Mouse (Mus musculus): ENCODE data around the gene Pappa.

Gene Pappa

DNA sequence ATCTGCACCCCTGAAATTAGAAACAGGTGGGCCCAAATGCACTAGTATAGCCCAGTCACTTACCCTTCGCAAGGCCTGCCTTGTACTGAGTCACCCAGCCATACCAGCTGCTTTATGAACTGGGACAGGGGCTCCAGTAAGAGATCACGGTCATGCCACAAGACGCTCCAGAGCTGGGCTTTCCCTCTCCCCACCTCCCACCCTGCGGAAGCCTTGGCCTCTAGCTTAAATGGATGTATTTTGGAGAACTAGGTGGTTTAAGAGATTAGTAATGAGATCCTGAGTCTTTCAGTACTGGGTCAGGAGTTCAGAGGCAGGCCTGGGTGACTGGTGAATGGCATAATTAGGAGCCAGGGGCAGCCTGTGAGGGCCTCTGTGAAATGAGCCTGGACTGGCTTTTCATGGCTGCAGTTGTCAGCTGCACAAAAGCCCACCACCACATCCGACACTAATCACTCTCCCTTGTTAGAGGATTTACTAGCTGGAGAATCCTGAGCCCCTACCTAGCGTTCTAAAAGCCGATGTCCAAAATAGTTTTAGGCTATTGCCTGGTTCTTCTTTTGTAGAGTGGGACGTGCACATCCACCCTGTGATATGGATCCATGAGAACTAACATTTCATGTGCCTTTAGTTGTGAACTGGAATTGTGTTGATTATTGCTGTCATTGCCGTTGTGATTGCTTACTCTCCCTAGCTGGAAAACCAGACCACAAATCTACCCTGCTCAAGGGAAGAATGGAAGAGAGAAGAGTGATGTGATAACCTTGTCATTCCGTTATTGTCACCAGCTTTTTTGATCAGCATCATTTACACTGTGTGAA lies 154.7 kb downstream of the Pappa start:
- DNase-seq: no peak

DNA sequence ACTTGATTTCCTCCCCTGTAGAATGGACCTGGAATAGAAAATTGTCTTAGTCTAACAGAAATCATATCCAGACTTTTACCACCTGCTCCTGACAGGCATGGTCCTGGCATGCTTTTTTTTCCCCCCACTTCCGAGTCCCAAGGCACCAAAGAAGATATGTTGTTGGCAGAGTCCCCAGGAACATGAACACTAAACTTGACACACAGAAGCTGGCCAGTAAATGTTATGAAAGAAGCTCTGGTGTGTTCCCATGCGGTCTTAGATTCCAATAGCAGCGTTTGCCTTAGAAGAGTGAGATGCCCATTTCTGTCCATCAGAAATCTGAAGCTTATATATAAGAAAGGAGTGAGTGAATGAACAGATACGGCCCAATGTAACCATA lies 155.3 kb downstream of the Pappa start:
- no peak for DNase-seq

DNA sequence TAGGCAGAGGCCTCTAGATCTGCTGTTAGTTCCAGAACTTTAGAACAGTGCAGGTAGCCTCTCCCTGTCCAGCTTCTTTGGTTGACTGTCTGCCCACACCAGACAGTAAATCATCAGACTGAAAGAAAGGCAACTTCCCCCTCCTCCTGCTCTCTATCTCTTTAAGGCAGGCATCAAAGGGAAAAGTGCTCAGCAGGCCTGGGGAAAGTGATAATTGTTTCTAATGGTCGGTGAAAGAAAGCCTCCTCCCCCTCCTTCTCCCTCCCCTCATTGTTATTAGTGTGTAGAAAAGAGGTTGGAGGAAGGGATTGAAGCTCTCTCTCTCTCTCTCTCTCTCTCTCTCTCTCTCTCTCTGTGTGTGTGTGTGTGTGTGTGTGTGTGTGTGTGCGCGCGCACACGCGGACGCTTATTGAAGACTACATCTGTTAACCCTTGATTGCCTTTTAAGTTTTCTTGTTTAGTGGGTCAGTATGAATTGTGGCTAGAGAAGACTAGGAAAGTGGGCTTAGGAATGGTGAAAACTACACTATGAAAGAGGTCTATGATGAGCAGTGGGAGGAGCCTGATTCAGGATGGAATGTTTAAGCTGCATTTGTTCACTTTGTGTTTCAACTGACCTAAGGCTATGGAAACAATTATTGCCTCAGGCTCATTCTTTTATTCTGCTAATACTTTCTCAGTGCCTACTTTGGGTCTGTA lies 156.2 kb downstream of the Pappa start:
- DNase-seq: no peak

DNA sequence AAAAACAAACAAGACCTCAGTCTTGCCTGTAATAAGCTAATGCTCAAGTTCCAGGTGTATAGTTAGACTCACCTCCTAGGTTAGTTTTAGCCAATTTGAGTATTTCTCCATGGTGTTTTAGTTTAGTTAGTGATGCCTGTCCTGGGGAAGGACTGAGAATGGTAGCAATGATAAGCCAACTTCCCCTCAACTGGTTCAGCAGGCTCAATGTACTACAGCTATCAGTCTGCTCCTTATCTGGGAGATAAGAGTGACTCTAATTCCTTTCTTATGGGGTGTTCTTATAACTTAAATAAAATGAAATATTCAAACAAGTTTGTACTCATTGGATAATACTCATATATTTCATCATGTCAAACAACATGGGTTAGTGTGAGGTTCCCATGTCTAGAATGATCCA lies 156.9 kb downstream of the Pappa start:
- DNase-seq: no peak

DNA sequence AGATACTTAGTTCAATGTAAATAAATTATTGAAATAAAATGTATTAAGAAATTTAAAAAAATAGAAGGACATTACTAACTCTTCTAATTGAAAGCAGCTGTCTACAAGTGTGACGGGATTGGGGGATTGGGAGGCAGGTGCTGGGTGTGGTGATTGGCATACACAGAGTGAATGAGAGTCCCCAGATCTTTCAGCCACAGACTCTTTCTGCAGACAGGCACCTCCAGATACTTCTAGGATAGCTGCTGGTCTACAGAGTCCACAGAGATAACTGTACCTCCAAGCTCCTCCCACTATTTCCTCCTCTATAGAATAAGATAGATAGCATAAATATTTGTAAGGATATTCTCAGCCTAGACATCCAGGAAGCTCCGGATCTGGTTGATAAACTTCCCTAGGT lies 159.6 kb downstream of the Pappa start:
- no peak for DNase-seq

DNA sequence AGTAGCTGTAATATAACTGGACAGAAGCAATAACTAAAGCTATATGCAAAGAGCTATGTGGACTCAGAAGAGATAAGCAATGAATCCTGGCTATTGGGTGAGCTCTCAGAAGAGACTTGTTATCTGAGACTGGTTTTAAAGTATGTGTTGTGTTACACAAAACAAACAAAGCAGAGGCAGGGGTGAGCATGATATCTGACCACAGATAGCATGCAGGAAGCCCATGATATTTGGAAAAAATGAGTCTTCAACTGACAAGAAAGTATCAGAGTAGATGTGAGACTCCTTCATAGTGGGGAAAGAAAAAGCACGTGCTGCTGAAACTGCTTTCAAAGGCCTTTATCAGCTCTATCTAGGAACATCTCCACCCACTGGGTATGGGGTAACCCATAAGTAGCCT lies 161.2 kb downstream of the Pappa start:
- no peak for DNase-seq

DNA sequence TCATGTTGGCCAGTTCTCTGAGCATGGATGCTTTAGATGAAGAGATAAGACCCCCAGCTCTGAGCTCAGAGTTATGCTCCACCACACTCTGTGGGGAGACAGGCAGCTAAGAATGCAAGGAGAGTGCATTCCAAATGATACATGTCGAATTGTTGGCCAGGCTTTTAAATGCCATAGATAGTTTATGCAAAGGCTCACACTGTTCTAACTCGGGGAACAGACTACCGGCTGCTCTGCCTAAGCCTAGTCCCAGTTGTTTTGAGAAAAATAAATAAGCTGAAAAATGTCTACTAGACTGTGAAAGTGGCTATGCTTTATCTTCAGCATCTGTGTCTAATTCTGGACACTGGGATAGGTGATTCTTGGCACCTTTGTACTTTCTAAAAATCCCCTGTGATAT lies 165.3 kb downstream of the Pappa start:
- DNase-seq: no peak

DNA sequence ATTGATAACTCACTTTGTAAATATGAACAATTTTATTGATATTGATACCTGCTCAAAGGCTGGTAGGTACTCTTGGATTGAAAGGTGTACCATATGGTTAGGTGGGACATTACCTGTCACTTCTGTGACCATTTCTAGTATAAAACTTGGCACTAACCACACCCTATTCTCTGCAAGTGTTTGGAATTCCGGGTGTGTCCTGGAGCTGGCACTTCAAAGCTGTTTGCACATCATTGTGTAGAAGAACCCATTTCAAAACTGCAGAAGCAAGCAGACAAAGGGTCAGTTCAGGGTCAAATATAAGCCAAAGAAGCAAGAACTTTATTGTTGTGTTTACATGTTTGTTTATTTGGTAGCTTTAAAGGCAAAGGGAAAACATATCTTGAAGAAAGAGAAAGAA lies 171.8 kb downstream of the Pappa start:
- DNase-seq: no peak

DNA sequence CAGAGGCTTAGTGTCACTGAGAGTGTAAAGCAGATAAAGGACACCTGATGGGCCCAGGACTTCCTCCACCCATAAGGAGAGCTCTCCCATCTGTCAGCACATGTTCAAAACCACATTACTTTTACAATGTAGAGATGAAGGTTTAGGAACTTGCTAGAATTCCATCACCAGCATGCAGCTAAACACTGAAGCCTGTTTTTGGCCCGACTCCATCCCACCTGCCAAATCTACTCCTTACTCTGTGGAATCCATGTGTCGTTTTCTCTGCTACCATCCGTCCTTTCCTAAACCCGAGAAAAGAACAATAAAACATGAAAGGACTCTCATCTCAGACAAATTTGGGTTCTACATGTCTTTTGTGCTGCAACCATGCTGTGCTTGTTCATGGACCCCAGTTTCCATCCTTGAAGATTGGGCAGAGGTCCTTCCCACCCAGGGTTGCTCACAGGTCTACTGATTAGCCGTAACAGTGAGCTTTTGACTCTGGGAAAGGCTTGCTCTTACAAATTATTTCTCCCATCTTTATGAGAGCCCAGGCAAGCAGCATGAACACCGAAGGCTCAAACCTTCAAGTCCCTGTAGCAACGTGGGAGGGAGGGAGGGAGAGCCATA lies 172.5 kb downstream of the Pappa start:
- DNase-seq: peak; percentile 48 to 56

DNA sequence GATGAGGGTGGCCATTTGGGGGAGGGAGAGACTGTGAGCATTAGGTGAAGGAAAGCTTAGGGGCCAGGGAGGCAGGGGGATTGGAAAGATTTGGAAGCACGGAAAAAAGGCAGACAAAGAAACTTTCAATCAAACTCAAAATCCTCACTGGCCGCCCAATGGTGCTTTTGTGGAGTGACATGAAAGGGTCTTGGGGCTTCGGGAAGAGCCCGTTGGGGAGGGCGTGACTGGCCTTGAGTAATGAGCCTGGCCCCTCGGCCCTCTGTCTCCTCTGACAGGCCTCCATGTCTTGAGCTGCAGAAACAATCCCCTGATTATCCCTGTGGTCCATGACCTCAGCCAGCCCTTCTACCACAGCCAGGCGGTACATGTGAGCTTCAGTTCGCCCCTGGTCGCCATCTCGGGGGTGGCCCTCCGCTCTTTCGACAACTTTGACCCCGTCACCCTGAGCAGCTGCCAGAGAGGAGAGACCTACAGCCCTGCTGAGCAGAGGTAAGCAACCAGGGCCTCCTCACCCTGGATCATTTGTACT lies 173.1 kb downstream of the Pappa start:
- no peak for DNase-seq

DNA sequence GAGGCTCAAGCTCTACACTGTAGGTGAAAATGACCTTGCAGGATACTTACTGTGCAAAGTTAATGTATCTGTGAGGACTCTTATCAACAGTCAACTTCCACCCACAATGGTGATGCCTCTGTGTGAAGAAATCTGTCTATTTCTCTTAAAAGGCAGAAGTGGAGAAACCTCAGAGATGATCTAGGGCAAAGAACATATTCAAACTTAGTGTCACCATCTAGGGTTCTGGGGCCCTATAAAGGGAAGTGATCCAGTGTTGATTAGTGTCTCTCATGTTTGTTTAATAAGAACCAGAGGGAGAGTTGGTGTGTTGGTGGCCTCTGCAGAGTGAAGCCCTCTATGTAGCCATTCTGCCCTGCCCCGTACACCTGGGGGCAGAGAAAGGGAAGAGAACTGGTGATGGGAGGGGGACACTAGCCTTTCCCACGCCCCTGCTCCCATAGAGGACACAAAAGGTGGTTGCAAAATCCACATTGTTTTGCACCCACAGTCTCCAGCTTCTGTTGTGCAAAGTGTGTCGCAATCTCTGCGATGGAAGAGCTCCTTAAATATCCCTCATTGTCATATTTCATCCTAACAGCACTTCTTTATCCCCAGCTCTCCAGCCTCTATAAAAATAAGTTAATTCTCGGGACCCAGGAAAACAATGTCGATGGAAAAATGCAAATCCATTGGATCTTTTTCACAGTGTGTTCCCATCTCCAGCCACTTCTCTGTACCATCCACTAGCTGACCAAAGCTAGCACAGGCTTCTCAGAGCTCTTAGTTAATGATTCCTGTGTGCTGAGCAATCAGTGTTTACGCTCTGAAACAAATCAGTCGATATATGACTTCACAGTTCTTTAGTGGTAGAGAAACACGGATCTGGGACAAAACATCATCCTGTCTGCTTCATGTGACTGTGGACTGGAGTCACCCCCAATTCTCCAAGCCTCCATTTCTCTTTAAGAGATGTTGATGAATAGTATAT lies 174.5 kb downstream of the Pappa start:
- DNase-seq: no peak

DNA sequence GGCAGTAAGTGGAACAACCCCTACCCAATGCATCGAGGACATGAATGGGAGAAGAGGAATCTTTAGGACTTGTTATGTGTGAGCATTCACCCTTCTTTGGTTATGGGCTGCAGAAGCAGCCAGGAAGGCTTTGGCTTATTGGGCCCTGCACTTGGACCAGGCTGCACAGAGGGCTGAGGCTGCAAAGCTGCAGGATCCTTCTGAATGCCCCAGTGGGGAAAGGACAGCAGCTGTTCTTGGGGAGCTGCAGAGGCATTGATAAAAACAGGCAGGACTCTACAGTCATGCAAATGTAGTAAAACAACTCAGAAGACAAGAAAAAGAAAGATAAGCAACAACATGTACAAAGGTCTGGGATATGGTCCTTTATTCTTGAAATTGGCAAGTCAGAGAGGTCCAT lies 175.4 kb downstream of the Pappa start:
- no peak for DNase-seq

DNA sequence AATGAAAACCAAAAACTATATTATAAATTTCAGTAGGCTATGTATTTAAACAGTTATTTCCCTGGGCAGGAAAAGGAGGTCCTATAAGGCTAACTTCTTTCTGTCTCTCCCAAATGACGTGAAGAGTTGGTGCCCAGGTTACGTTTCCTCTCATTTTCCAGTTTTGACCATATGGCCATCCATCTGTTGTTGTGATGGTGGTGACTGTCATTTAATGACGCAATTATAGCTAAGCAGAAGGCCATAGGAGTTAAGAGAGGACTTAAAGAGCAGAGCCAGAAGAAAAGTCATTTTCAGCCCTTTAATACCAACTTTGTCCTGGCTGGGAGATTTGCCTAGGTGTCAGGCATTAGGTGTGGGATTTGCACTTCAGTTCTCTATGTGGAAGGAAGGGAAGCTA lies 176.5 kb downstream of the Pappa start:
- DNase-seq: peak in 1 of 2 experiments; percentile 16

DNA sequence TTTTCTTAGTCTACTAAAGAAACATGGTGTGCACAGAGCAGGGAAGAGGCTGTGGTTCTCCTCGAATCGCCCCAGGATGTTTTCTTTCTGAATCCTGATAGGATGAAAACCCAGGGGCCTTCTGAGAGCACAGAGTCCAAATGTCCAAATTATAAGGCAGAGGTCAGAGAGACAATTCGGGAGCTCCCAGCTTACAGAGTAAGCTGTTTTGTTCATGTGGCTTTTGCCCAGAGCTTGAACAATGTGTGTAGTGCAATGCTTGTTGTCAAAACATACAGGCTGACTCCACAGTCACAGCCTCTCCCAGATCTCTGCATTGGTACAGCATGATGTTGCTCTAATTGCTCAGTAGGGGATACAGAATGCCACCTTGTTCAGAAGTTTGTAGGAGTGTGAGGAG lies 178.7 kb downstream of the Pappa start:
- no peak for DNase-seq

DNA sequence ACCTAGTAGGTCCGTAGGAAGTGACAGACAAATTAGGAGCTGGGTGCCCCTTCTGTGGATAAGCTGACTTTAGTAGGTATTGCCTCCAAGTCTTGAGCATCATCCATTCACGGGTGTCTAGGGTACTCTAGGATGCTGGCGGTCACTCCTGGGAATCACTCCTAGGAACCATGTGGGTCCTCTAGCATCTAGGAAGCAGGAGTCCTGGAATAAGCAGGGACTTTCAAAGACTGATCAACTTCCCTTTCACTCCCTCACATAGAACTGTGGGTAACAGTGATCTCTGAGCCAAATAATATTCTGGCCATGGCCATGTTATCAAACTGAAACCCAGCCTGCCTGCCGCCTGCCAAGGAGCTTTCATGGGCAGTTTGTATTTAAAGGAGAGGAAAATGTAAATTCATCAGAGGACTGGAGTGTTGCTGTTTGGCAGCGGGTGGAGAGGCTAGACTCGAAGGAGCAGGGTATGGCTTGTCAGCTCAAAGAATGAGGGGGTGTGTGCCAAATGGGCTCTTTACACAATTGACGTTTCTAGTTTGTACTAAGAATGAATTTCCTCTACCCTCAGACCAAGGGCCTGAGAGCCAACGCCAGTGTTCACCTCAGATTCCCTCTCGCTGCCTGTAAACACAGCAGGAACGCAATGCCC lies 194.0 kb downstream of the Pappa start:
- no peak for DNase-seq

DNA sequence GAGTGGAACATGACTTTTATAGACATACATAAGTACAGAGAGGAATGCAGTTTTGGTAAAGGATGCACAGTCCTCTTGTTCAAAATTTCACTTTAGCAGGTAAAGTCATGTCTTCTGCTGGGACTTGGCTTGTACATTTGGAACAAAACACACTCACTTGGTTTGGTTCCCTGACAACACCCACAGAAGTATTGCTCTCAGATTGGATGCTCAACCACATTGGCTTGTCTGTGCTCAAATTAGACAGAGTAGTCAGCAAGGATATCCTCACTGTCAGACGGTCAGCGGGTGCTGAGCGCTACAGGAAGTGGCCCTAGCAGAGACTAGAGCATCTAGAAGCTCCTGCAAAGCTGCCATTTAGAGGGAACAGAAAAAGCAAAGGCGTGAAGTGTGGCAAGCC lies 197.4 kb downstream of the Pappa start:
- DNase-seq: no peak

DNA sequence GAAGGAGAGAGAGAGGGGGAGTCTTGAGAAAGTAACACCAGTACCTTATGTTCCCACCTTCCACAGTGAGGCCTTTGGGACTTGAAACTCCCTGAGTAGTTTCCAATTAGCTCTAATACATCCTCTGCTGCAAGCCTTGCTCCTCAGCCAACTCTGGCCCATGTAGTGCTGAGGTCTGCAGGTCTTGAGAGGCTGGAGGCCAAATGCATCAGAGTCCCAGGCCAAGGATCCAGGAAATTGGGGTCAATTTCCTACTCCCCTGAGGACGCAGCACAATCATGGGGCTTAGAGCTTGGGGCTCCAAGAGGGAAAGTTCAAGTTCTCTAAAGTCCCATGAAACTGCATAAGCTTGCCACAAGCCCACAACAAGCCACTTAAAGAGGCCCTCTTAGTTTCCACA lies 198.0 kb downstream of the Pappa start:
- DNase-seq: no peak

DNA sequence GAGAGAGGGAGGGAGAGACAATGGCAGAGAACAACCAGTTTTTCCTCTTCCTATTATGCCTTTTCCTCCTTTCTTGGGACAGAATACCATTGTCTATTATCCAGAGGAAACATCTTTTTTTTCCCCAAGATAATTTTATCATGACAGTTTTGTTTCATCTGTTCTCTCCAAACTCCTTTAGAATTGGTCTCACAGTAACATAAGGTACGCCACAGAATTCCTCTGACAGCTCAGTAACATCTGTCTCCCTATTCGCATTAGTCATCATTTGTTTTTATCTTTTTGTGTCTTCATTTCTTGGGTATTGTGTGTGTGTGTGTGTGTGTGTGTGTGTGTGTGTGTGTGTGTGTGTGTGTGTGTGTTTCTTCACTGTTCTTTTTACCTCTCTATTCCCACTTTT lies 201.8 kb downstream of the Pappa start:
- DNase-seq: no peak

DNA sequence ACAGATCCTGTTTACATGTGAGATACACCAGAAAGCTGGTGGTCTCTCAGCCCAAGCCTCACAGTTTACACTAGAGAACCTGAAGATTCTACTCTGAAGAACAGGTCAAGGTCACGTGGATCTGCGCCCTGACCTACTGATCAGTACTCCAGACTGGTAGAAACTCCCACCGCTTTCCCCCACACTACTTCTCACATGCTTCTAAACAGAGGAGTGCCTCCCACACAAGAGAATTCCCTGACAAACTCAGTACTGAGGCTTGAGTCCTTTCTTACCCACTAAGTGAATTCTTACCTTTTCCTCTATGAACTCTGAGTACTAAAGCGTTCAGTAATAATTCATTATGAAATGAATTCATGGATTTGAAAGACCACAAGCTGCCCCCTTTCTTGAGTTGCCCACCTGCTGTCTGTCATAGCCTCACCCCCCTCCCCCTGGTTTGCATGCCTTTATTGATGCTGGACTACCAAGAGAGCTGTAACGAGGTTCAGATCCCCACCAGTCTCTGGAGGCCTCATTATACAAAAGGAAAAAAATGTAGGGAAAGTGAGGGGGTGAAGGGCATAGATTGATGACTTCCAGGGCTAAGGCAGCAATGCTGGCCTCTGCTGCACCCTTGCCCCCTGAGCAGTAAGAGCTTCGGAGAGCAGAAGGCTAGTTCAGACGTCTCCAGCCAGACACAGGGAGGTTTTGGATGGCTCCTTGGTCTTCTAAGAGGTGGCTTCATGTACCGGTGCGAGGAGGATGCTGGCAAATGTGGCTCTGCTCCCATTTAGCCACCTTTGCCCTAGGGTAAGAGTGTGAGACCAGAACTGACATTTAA lies 204.7 kb downstream of the Pappa start:
- no peak for DNase-seq

DNA sequence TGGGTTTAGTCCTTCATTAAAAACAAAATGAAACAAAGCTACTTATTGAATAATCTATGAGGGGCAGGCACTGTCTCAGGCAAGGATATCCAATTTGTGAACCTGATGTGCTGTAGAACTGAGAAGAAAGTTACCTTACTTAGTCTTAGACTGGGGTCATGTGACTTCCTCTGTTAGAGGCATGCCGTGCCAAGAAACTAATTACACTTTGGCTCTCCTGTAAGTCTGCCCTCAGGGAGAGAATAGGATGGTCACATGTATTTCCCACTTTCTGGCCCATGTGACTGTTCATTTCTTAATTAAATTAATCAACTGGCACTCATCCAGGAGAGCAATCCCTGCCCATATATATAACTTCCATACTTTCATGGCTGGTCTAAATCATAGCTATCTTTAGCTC lies 209.7 kb downstream of the Pappa start:
- no peak for DNase-seq

DNA sequence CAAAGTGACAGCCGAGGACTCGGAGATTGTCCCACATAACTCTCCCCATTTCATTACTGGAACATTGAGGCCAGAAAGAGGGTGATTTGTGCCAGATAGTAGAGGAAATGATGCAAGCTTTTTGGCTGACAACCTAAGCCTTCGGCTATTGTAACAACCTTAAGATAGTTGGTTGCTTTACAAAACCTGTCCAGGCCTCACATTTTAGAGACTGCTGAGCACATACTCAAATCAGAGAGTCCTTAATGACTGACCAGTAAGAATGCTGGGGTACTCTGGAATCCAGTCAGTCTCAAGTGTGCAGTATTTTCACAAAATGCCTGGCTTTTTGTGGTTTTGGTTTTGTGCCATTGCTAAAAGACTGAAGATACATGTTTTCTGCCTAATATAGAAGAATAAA lies 217.8 kb downstream of the Pappa start:
- DNase-seq: no peak

Measured in cerebellum, adult 18-20 months (tissue).